Mouse (Mus musculus) forebrain, embryonic 16.5 days (tissue): ENCODE results near the gene Il21r. TPM values are rescaled to one million over a fixed set of nuclear protein-coding genes. Genes with fewer than 3 reads are reported as not detected.

Experiments used
- ATAC-seq: fragments of 200-750 bp; cut with Nextera tagmentation; 2 replicates; pipeline ENCODE4 v1.8.0; 2017; ENCODE audit warnings: mild to moderate bottlenecking, moderate library complexity
- H3K27ac ChIP-seq: fragments of 300-500 bp; sonication (generic); 2 replicates; pipeline ENCODE4 v1.5.1; 2014; ENCODE audit warnings: low read length, control low read depth
- H3K27me3 ChIP-seq: fragments of 300-500 bp; sonication (generic); replicated peaks from 2 replicates; pipeline ENCODE4 v1.6.1; 2014; ENCODE audit warnings: low read length; ENCODE audit not compliant: control insufficient read depth, insufficient read depth
- H3K36me3 ChIP-seq: fragments of 300-500 bp; sonication (generic); 2 replicates; pipeline ENCODE4 v1.6.1; 2014; ENCODE audit not compliant: control insufficient read depth, insufficient read depth
- H3K4me1 ChIP-seq: fragments of 300-500 bp; sonication (generic); replicated peaks from 2 replicates; pipeline ENCODE4 v1.6.1; 2014; ENCODE audit warnings: low read length; ENCODE audit not compliant: control insufficient read depth, insufficient read depth
- H3K4me2 ChIP-seq: fragments of 300-500 bp; sonication (generic); 2 replicates; pipeline ENCODE4 v1.6.1; 2014; ENCODE audit warnings: mild to moderate bottlenecking, low read length, control low read depth
- H3K4me3 ChIP-seq: fragments of 300-500 bp; sonication (generic); replicated peaks from 2 replicates; pipeline ENCODE4 v1.5.1; 2014; ENCODE audit warnings: mild to moderate bottlenecking, low read length, control low read depth
- H3K9ac ChIP-seq: fragments of 300-500 bp; sonication (generic); replicated peaks from 2 replicates; pipeline ENCODE4 v1.6.1; 2014; ENCODE audit warnings: low read depth, low read length, control low read depth
- H3K9me3 ChIP-seq: fragments of 300-500 bp; sonication (generic); 2 replicates; pipeline ENCODE4 v1.6.1; 2016; ENCODE audit warnings: low read length; ENCODE audit not compliant: control insufficient read depth
- WGBS: fragments of 180-500 bp; shearing (Covaris S2); extraction: QIAGEN DNeasy Blood & Tissue Kit; methylation state at CpG from one replicate; pipeline ENCODE4 v1.1.7; 2014; 5-methylcytosine and 5-hydroxymethylcytosine counted together
- polyA plus RNA-seq: library from polyadenylated mRNA; unstranded; fragments of >200 nt; fragmentation: Nextera tagmentation; extraction: Ambion mirVana; gene quantifications from 2 replicates; pipeline ENCODE4 v1.2.1, GENCODE M21; 2015

Il21r gene
- polyA plus RNA-seq, 1 experiment from 2014 or later, result 0.37 TPM

- peaks cover 61% of the 10 kb centered on the region for H3K36me3 ChIP-seq
- H3K4me1 ChIP-seq, result peaks cover 3% of the 10 kb centered on the region; the same call in 1 of the 2 replicates
- 83% methylated on average over 6 of the region's 6 CpGs for WGBS
- H3K27ac ChIP-seq, result no peak overlapping the region
- no peak overlapping the region for H3K4me3 ChIP-seq
- ATAC-seq, result no peak
- no peak overlapping the region for H3K4me2 ChIP-seq
- no peak overlapping the region for H3K9ac ChIP-seq
- no peaks in the 10 kb centered on the region for H3K27me3 ChIP-seq
- H3K9me3 ChIP-seq, result no peaks in the 10 kb centered on the region
Measured at GRCm38 (mm10) chr7:125643880-125644279, 40.7 kb downstream of the Il21r start.

- peaks cover 70% of the 10 kb centered on the region for H3K36me3 ChIP-seq
Measured at GRCm38 (mm10) chr7:125645413-125645812, 42.2 kb downstream of the Il21r start.

GRCm38 (mm10) chr7:125649013-125649412 lies 45.8 kb downstream of the Il21r start:
- H3K4me3 ChIP-seq, result no peak overlapping the region
- ATAC-seq, result no peak
- WGBS, result 100% methylated on average over 1 of the region's 1 CpGs
- no peaks in the 10 kb centered on the region for H3K9me3 ChIP-seq
- H3K36me3 ChIP-seq, result peaks cover 71% of the 10 kb centered on the region
- no peak overlapping the region for H3K4me2 ChIP-seq
- no peaks in the 10 kb centered on the region for H3K27me3 ChIP-seq
- H3K27ac ChIP-seq, result no peak overlapping the region
- H3K9ac ChIP-seq, result no peak overlapping the region
- H3K4me1 ChIP-seq, result no peaks in the 10 kb centered on the region

More at GRCm38 (mm10) chr7:125645413-125645812, 42.2 kb downstream of the Il21r start:
- no peak overlapping the region for H3K4me2 ChIP-seq
- no peak overlapping the region for H3K9ac ChIP-seq
- WGBS, result 86% methylated on average over 7 of the region's 7 CpGs
- no peaks in the 10 kb centered on the region for H3K4me1 ChIP-seq
- H3K27ac ChIP-seq, result no peak overlapping the region
- no peaks in the 10 kb centered on the region for H3K9me3 ChIP-seq
- no peak overlapping the region for H3K4me3 ChIP-seq
- no peak for ATAC-seq
- H3K27me3 ChIP-seq, result no peaks in the 10 kb centered on the region

GRCm38 (mm10) chr7:125657511-125657910 lies 54.3 kb downstream of the Il21r start:
- Histone ChIP-seq H3K27me3 (no peaks in the 10 kb centered on the region), H3K9me3 (no peaks in the 10 kb centered on the region), H3K27ac (no peak overlapping the region), H3K36me3 (peaks cover 71% of the 10 kb centered on the region), H3K9ac (no peak overlapping the region), H3K4me1 (no peaks in the 10 kb centered on the region), H3K4me2 (no peak overlapping the region), H3K4me3 (no peak overlapping the region)
- ATAC-seq, result no peak
- 95% methylated on average over 6 of the region's 6 CpGs for WGBS

- Histone ChIP-seq H3K4me1 (no peaks in the 10 kb centered on the region), H3K9ac (no peak overlapping the region), H3K27ac (no peak overlapping the region), H3K9me3 (no peaks in the 10 kb centered on the region), H3K27me3 (no peaks in the 10 kb centered on the region), H3K36me3 (peaks cover 65% of the 10 kb centered on the region), H3K4me3 (no peak overlapping the region), H3K4me2 (no peak overlapping the region)
- ATAC-seq, result no peak
- WGBS, result 81% methylated on average over 3 of the region's 3 CpGs
Measured at GRCm38 (mm10) chr7:125663654-125664053, 60.4 kb downstream of the Il21r start.

GRCm38 (mm10) chr7:125670865-125671264 lies 67.6 kb downstream of the Il21r start:
- Histone ChIP-seq H3K27me3 (no peaks in the 10 kb centered on the region), H3K9ac (no peak overlapping the region), H3K9me3 (no peaks in the 10 kb centered on the region), H3K4me3 (no peak overlapping the region), H3K4me1 (no peaks in the 10 kb centered on the region), H3K36me3 (peaks cover 74% of the 10 kb centered on the region), H3K27ac (no peak overlapping the region), H3K4me2 (no peak overlapping the region)
- WGBS, result 90% methylated on average over 6 of the region's 6 CpGs
- no peak for ATAC-seq

- ATAC-seq, result no peak
- H3K9me3 ChIP-seq, result no peaks in the 10 kb centered on the region
- no peaks in the 10 kb centered on the region for H3K4me1 ChIP-seq
- H3K4me3 ChIP-seq, result no peak overlapping the region
- H3K4me2 ChIP-seq, result no peak overlapping the region
- no peak overlapping the region for H3K9ac ChIP-seq
- H3K27ac ChIP-seq, result no peak overlapping the region
- H3K36me3 ChIP-seq, result peaks cover 73% of the 10 kb centered on the region
- WGBS, result 96% methylated on average over 8 of the region's 8 CpGs
- no peaks in the 10 kb centered on the region for H3K27me3 ChIP-seq
Measured at GRCm38 (mm10) chr7:125671396-125671795, 68.2 kb downstream of the Il21r start.

- Histone ChIP-seq H3K36me3 (peaks cover 62% of the 10 kb centered on the region), H3K4me2 (no peak overlapping the region), H3K27ac (no peak overlapping the region), H3K4me3 (no peak overlapping the region), H3K9ac (no peak overlapping the region), H3K27me3 (no peaks in the 10 kb centered on the region), H3K4me1 (no peaks in the 10 kb centered on the region), H3K9me3 (no peaks in the 10 kb centered on the region)
- WGBS, result 77% methylated on average over 2 of the region's 2 CpGs
- ATAC-seq, result no peak
Measured at GRCm38 (mm10) chr7:125674916-125675315, 71.7 kb downstream of the Il21r start.

GRCm38 (mm10) chr7:125678756-125679155 lies 75.5 kb downstream of the Il21r start:
- Histone ChIP-seq H3K4me2 (no peak overlapping the region), H3K27ac (no peak overlapping the region), H3K9ac (no peak overlapping the region), H3K4me1 (no peaks in the 10 kb centered on the region), H3K9me3 (no peaks in the 10 kb centered on the region), H3K36me3 (peaks cover 45% of the 10 kb centered on the region), H3K4me3 (no peak overlapping the region), H3K27me3 (no peaks in the 10 kb centered on the region)
- 75% methylated on average over 8 of the region's 8 CpGs for WGBS
- ATAC-seq, result no peak

GRCm38 (mm10) chr7:125679936-125680335 lies 76.7 kb downstream of the Il21r start:
- 72% methylated on average over 9 of the region's 9 CpGs for WGBS
- H3K36me3 ChIP-seq, result peaks cover 40% of the 10 kb centered on the region
- no peak overlapping the region for H3K4me2 ChIP-seq
- no peaks in the 10 kb centered on the region for H3K27me3 ChIP-seq
- no peak overlapping the region for H3K27ac ChIP-seq
- no peaks in the 10 kb centered on the region for H3K9me3 ChIP-seq
- H3K9ac ChIP-seq, result no peak overlapping the region
- H3K4me1 ChIP-seq, result no peaks in the 10 kb centered on the region
- H3K4me3 ChIP-seq, result no peak overlapping the region
- no peak for ATAC-seq
